Mouse (Mus musculus) neutrophil, adult 5-6 weeks (primary cell): Measurements from ENCODE around the gene Dnaja1. TPM values are rescaled to one million over a fixed set of nuclear protein-coding genes. Genes with fewer than 3 reads are reported as not detected.

ENCODE experiments used
- ATAC-seq: fragments of 151-379, 151-347 bp; 2 replicates; pipeline ENCODE4 v1.8.0; 2017; ENCODE audit warnings: mild to moderate bottlenecking, moderate TSS enrichment; ENCODE audit not compliant: insufficient number of reproducible peaks, poor library complexity, low FRiP score, severe bottlenecking; ENCODE audit errors: extremely low read depth
- total RNA-seq: library from RNA; stranded (forward); fragments of 200-1000 nt; gene quantifications from 2 replicates; pipeline ENCODE4 v1.2.3, GENCODE M21; 2017

Gene Dnaja1
- total RNA-seq, result 371 and 454 TPM in 2 replicates

DNA sequence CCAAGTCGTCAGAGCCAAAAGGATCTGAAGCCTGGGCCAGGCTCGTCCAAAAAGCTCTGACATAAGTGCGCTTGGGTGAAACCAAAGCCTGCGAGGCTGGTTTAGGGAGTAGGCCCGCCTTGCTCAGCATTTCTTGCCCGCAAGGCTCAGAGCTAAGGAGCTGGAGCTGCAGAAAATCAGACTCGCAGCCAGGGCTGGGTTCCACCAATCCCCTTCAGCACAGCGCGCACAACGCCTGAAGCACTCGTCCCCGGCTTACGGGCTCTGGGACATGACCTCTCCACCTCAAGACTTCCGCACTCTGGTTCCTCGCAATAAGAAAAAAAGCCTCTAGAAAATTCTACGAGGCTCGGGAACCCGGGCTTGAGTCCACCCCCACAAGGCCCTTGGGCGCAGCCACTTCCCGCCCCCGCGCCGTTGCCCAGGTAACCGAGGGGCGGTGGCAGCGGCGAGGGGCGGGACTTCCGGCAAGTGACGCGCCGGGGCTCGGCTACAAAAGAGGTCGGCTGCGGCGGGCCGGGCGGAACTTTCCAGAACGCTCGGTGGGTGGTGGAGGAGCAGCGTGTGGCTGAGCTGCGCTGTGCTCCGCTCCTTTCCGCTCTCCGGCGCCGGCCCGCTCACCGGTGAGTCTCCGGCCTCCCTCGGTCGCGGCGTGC is at the start of gene Dnaja1:
Gene Dnaja1 (plus strand): TSS at position 140 of the 656 bp plus-strand sequence.
- ATAC-seq, result peak; percentile 81

DNA sequence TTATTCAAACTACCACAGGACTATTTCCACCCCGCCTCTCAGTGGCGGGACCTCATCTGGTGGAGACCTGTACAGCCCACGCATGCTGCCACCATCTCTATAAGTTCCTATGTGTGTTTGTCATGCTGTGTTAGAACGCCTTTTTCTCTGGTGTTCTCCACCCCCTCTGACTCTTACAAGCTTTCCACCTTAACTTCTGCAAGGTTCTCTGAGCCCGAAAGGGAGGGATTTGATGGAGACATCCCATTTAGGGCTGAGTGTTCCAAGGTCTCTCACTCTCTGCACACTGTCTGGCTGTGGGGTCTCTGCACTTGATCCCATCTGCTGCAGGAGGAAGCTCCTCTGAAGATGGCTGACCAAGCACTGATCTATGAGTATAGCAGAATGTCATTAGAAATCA is 48.4 kb upstream of the Dnaja1 start:
- no peak for ATAC-seq

DNA sequence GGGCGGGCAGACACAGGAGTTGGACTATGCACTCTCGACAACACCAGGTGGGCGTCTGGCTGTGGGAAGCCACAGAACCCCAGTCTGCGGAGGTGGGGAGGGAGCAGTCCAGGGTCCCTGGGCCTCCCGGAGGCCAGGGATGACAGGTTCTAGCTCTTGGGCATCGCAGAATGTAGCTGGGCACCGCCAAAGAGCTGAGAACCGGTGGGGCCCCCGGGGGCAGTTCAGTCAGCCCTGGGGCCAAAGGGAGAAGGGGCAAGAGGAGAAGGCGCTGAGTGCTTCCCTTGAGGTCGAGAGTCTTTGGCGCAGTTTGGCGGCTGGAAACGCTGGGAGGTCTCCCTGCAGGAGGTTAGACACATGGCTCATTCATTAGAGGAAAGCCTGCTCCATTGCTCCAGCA is 45.6 kb upstream of the Dnaja1 start:
- ATAC-seq, result no peak

DNA sequence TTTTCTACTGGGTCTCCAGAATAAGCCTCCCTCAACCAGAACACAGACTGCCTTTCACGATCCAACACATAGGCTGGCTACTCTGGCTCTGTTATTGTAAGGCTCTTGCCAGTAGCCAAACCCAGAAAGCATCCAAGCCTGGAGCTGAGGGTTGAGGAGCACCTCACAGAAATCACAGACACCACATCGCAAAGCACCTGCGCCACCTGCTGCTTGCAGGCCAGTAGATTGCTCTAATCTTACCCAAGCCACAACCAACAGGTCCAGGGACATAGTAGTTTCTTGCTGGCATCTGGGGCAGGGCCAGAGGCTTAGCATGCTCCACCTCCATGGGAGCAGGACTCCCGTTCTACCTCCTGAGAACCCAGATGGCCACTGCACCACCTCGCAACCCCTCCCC is 44.8 kb upstream of the Dnaja1 start:
- no peak for ATAC-seq

DNA sequence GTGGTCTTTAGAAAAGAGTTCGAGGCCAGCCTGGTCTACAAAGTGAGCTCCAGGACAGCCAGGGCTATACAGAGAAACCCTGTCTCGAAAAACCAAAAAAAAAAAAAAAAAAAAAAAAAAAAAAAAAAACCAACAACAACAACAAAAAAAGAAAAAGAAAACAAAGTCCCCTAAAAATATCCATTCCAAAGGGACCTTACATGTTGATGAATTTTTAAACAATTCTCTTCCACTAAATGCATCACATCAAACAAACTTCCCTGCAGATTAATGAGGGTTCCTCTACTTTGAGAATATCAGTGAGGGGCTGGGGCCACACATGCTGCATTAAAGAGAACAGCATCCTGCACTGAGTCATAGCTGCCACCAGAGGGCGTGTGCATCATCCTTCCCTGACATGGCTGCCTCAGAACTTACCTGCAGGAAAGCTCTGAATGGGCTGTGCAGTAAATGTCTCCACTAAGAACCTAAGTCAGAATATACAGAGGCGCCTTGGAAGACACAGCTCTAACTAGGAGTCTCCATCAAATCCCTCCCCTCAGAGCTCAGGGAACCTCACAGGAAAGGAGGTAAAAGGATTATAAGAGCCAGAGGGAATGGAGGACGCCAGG is 41.6 kb upstream of the Dnaja1 start:
- ATAC-seq, result peak; percentile 86

DNA sequence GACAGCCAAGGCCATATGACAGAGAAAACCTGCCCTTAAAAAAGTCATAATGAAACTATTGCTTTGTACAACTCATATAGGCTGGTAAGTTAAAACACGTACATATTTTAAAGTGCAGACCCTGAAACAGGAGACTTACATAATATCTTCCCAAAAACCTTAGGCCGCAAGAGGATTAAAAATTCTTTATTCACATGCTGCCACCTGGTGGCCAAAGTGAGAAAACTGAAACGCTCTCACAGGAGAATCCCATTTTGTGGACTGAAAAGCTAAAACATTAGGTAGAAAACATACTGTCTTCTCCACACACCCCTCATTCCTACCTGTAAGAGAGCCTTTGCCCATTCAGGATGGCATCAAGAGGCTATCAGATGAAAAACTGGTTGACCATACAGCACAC is 40.0 kb upstream of the Dnaja1 start:
- no peak for ATAC-seq

DNA sequence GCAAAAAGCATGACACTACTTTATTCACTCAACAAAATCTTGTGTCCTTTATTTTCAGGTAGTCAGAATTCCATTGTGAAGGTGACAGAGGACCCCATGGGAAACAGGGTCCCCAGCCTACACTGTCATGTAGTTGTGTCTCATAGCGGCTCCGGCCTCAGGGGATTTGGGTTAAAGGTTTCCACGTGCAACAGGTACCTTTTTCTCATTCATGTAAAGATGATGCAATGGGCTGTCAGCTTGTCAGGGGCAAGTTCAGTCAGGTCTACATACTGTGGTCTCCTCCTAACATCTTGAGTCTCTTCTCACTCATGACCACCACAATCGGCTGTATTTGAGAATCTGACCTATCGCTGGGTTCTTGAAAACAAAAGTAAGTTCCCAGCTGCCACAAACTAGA is 39.6 kb upstream of the Dnaja1 start:
- ATAC-seq, result no peak

DNA sequence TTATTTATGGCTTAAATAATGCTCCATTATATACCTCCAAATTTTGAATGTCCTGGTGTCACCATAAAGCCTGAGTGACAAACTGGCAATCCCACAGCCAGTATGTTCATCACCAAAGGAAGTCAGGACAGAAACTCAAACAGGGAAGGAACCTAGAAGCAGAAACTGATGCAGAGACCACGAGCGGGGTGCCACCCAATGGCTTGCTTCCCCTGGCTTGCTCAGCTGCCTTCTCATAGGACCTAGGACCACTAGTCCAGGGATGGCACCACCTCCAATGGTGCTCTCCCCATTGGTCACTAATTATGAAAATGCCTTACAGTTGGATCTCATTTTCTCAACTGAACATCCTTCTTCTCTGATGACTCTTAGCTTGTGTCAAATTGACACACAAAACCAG is 38.6 kb upstream of the Dnaja1 start:
- no peak for ATAC-seq

DNA sequence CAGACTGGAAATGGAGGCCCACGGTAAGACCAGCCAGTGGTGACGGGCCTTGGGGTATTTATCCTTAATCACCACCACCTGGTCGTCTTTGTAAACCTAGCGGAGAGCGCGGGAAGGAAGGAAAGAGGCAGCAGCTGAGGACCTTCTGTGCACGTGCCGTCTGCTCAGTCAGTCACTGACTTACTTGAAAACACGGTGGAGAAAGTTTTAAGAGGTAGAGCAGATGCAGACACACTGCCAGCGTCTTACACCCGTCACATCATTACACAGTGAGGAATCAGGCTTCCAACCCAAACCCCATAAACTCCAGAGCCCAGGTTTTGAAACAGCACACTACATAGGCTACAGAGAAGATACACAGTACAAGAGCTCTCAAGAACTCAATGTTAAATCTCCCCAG is 30.9 kb upstream of the Dnaja1 start:
- ATAC-seq, result no peak

DNA sequence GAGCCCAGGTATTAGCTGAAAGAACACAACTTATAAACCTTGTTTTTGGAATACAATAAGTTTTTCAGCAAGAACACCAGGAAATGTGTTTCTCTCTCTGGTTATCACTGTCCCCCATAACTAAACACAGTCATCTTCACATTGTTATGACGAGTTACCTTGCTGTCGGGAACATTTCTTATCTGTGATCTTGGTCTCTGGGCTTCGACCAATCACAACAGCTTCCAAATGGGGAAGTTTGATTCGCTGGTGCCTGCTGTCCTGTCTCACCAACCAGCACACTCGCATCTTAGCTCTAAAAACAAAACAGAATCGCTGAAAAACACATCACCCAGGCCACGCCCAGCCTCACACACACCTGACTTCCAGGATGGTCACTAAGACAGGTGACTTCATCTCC is 24.9 kb upstream of the Dnaja1 start:
- ATAC-seq, result no peak

DNA sequence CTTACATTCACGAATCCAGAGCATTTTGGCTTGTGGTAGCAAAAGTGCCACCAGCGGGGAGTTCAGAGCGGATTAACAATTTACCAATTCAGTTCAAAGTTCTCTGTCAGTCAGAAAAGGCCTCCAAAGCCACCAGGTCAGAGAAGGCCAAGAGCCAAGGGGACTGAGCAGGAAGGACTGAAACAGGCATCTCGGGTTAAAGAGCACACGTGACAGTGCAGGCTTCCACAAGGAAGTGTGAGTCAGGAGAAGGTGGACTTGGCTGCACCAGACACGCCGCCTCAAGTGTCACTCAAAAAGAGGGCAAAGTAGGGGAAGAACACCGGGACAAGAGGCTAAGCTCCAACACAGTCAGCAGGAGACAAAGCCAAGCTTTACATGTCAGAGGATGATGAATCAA is 21.7 kb upstream of the Dnaja1 start:
- no peak for ATAC-seq

DNA sequence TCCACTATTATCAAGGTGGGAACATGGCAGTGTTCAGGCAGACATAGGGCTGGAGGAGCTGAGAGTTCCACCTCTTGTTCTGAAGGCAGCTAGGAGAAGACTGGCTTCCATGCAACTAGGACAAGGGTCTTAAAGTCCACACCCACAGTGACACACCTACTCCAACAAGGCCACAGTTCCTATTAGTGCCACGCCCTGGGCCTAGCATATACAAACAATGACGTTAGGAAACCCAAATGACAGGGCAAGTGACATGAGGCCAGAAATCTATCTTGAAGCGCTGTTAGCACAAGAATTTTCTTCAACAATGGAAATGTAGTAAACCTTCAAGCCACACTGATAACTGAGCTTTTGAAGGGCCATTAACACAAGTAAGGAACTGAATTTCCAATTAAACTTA is 20.2 kb upstream of the Dnaja1 start:
- ATAC-seq, result no peak

DNA sequence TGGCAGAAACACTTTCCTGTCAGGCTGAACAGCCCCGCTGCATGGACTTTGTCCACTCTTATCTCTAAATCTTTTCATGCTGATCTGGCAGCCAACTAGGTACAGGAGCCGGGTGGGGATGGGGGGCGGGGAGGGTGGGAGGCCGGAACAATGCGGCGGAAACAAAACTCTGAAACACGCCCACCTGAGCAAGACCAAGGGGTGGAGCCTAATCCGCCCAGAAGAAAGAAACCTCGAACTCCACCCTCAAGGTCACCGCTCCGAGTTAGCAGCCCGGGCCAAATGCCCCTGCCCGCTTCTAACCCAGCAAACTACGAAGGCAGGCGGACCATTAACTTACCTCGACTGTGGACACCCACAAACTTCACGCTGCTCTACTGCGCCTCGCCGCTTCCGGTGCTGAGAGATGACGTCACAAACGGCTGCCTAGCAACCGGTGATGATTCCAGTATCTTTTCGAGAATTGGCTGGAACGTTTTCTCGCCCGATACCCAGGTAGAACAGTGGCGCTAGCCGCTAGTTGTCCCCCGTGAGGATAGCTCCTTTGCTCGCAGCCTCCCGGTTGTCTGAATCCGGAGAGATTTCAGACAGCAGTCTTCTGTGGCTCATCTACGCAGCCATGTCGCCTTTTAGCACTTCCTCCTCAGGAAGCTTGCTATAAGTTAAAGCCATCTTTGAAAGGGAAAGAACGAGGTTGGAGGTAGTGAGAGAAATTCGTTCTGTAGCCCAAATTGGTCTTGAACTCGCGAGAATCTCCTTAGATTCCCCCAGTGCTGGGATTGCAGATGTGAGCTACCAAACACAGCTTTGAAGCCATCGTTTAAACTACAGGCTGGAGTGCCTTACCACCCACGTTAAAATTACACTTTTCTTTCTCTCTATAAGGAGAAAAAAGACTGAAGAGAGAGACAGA is 18.9 kb upstream of the Dnaja1 start, which contains the start of gene Aptx:
Gene Aptx (minus strand): TSS at position 398 of the 913 bp plus-strand sequence.
- ATAC-seq, result peak; percentile 95

DNA sequence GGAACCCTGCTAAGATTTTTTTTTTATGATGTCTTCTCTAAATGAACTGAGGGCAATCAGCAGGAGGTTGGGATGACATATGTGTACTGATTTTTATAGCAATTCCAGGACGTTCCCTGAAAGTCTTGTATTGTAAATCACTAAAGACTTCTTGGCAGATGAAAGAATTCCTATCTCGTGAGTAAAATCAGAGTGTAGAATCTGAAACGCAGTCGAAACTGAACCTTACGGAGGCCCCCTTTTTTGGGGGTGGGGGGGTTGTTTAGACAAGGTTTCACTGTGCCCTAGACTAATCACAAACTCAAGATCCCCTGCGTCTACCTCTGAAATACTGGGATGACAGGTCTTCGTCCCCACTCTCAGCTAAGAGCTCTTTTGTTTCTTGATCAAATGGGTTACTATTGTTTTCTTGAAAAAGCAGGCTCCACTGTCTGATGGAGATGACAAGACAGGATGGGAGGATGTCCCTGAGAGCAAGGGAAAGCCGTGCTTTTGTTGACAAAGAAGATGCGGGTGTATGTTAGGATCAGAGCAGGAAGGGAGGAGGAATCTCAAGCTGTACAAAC is 18.2 kb upstream of the Dnaja1 start:
- ATAC-seq, result no peak

DNA sequence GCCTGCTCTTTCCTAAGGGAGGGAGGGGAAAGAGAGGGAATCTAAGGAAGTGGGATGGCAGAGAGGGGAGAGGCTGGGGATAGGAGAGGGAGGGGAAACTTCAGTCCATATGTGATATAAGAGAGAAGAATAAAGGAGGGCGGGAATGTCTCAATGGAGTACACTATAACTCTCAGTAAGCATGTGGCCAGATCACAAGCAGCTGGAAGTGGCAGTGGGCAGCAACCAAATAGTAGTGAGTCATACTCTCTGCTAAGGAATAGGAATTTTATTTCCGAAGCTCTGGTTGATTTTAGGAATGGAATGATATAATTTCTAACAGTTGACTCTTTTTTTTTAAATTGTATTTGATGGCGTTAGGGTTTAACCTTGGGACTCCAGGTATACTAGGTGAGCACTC is 4.8 kb upstream of the Dnaja1 start:
- no peak for ATAC-seq

DNA sequence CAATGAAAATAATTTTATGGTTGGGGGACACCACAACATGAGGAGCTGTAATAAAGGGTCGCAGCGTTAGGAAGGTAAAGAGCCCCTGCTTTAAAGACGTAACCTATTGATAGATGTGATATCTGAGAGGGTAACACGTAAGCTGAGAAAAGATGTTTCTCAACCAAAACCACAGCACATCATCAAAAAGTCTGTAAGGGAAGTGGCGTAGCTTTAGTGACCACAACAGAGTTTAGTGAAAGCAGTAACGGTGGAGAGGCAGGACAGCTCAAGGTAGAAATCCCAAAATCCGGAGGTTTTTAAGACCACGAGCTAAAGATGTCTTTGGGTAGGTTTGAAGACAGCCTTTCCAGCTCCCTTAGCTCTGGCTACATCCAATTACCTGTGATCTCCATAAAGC is 1.0 kb upstream of the Dnaja1 start:
- ATAC-seq, result peak; percentile 23; the same call in 1 of the 2 replicates

DNA sequence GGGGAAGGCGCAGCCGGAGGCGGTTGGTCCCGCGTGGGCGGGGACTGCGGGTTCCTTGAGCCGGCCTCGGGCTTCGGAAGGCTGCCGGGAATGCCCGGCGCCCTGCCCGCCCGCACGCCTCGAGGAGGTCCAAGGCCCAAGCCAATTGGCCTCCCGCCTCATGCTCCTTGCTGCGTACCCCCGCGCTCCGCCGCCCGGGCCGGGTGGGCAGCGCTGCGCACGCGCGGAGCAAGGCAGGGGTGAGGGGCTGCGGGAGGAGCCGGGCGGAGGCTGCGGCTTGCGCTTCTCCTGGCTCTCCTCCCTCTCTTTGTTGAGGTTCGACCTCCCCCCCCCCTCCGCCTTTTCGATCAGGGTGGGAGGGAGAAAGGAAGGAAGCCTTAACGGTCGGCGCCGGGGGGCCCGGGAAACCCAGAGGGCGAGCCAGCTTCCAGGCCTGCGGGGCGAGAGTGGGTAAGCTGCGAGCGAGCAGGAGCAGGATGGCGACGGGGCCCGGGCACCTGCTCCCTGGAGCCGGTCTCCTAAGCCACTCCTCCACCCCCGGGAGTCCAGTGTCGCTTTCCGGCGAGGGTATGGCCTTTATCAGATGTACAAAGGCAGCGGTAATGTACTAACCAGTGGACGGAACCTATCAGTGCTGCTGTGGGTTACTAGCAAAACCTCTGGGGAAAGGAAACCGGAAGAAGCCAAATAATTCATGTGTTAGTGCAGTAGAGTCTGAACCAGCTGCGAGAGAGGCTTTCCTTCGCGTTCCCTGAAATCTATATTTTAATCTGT is 924 bp downstream of the Dnaja1 start:
- peak; percentile 50 for ATAC-seq

DNA sequence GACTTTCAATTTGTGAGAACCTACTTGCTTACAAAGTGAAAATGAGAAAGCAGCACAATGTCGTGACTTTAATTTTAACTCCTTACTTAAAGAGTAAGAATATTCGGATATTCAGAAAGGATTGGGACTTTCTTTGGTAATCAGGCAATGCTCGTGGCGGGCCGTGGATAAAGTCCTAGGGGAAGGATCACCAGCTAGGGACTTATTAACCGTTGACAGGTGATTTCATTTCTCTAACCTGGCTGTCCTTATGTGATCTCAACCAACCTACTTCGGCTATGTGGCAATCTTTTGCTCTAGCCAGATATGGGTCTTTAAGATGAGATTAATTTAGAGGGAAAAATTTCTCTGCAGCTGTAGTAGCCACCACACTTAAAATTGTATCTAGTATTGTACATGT is 3.2 kb downstream of the Dnaja1 start:
- no peak for ATAC-seq

DNA sequence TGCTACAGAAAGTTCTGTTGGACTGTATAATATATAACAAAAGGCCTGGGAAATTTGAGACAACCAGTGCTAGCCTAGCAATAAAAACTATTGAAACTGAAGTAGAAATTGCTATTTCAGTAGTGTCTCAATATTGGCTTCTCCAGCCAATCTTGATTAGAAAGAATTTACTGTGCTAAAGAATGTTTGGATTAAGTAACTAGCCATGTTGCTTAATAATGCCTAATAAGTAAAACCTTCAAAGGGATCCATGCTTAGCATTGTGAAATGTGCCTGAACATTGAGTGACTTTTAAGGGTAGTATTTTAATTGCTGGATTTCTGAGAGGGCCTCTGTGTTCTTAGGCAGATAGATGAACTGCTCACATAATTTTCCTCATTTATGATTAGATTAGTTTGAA is 3.6 kb downstream of the Dnaja1 start:
- no peak for ATAC-seq
